Mouse (Mus musculus): Measurements from ENCODE around the gene Slc25a10. TPM values are rescaled to one million over a fixed set of nuclear protein-coding genes. Genes with fewer than 3 reads are reported as not detected.

The Slc25a10 gene
- polyA plus RNA-seq, 1 experiment: 35.8 TPM

DNA sequence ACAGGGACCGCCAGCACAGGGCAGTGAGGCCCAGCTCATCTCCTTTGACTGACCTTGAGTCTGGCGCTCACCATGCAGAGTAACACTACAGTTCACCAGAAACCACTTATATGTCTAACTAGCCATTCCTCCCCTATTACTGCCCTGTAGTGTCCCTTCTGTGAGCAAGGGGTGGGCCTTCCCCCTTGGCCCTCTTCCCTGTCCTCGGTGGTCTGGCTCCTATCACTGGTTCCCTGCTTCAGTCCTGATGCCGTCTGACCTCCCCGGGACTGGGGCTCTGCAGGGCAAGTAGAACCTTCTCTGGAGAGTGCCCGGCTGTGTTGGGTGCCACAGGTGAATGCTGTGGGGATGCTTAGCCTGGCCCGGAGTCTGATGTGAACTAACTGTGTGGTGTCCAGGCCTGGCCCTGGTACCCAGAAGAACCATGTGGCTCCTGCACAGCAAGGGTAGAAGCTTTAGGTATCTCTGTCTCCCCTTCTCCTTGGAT is 8.1 kb upstream of the Slc25a10 start:
- no peak for DNase-seq (ENCODE audit: extremely low spot score in 1 of 2, low spot score in 1 of 2)

DNA sequence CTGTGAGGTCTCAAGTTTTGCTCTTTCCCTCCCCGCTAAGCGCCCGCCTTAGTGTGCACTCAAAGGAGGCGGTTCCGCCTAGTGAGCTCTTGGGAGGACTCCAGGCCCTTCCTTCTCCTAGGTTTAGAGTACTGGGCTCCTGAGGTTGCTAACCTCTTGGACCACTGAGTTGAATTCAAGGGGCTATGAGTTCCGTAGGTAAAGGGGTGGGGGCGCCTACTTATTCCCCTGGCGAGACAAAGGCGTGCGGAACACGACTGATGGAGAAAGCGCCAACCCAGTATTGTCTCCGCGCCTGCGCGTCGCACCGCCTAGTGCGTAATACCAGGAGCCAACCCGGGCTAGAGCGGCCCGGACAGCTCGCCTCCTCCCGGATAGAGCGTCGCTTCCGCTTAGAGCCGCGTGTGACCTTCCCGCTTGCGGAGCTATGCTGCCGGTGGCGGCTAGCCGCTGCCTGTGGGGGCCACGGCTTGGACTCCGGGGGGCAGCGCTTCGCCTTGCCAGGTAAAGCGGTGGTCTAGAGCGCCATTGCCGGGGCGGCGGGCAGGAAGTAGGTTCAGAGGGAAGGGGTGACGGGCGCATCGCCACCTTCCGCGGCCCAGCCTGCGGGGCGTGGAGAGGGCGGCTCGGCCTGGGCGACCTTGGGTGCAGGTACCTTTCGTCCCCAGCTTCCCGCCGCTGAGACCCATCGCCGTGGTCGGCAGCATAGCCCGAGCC is 7.2 kb upstream of the Slc25a10 start, which contains the start of gene Mrpl12:
Gene Mrpl12, plus strand, starts transcription at position 349 of the 717 bp plus-strand sequence.
- DNase-seq (ENCODE audit: extremely low spot score in 1 of 2, low spot score in 1 of 2): peak; percentile 77 to 92

DNA sequence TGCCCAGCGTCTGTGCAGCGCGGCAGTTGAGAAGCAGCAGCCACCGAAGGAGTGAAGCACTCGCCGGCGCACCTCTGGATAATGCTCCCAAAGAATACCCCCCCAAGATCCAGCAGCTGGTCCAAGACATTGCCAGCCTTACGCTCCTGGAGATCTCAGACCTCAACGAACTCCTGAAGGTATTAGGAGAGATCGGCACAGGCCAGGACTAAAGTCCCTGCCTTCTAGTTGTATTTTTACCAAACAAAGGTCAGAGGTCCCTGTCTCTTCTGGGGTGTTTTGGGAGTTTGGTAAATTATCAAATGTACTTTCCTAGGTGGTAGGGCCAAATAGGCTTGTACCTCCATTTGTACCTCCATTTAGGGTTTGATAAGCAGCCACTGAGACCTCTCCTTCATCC is 6.4 kb upstream of the Slc25a10 start:
- no peak for DNase-seq (ENCODE audit: extremely low spot score in 1 of 2, low spot score in 1 of 2)

DNA sequence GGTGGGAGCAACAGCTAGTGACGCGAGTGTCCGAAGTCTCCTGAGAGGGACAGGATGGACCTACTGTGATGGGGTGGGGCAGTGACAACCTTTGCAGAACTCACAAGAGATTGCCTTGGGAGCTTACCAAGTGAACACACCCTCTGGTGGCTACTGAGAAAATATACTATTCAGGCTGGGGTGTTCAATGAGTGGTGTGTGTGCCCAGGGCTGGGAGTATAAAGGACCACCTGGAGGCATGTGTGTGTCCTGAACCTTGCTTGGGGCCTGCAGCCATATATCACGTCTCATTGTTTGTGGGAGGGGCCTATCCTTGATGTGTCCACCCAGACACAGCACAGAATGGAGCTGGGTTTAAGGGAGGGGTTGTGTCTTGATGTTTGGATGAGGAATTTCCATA is 3.1 kb upstream of the Slc25a10 start:
- no peak for DNase-seq (ENCODE audit: extremely low spot score in 1 of 2, low spot score in 1 of 2)

DNA sequence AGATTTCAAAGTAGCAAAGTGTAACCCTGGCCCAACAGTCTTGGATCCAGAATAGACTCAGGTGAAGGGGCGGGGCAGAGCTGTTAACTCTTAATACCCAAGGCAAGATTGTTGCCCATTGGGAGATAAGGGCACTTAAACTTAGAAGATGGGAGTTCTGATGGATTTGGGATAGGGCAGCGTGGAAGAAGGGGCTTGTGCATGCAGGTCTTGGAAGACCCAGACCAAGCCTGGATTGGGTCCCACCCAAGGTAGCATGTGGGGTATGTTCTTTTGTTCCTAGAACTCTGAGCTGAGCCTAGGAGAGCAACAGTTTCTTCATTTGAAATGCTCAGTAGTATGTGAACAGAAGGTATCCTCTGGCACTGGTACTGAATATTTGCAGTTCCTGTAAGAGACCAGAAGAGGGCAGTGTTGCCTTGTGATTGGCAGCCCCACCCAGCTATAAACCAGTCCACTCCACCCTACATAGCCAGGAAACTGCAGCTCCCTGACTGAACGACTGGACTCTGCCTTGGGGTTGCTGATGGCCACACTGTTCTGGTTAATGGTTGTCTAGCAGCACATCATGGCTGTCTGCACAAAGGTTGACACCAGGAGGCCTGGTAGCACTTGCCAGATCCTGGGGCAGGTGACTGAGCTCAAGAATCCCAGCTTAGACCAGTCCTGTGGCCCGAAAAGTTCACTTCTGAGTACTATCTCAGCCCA is 2.4 kb upstream of the Slc25a10 start:
- DNase-seq (ENCODE audit: extremely low spot score in 1 of 2, low spot score in 1 of 2): peak in 1 of 2 experiments; percentile 86

DNA sequence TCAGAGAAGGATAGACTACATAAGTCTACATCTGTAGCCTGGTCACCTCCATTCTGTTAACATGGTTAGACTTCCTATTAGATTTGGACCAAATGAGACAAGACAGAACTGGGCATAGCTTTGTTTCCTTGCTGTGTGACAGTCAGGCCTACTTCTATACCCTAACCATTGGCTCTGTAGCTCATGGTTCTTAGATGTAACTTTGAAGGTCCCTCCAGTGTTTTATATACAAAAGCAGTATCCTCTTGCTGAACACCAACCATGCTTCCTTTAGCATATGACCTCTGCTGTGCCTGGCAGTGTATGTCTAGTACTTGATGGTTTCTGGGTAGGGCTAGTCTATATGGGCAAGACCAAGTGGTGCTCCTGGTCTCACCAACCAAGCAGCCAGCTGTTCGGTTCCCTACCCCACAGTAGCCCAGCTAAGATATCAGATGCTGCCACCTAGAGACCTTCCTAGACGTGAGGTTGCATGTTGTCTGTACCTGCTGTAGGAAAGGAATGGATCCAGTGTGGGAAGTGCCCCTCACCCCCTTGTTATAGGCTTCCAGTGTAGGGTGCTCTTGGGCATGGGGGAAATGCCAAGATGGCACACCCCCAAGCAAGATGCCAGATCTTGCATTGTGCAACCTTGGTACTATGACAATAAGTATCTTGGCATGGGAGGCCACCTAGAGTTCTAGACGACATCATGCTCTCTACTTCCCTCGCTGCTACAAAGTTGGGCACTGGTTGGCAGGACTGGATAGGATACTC is 1.2 kb upstream of the Slc25a10 start:
- no peak for DNase-seq (ENCODE audit: extremely low spot score in 1 of 2, low spot score in 1 of 2)

DNA sequence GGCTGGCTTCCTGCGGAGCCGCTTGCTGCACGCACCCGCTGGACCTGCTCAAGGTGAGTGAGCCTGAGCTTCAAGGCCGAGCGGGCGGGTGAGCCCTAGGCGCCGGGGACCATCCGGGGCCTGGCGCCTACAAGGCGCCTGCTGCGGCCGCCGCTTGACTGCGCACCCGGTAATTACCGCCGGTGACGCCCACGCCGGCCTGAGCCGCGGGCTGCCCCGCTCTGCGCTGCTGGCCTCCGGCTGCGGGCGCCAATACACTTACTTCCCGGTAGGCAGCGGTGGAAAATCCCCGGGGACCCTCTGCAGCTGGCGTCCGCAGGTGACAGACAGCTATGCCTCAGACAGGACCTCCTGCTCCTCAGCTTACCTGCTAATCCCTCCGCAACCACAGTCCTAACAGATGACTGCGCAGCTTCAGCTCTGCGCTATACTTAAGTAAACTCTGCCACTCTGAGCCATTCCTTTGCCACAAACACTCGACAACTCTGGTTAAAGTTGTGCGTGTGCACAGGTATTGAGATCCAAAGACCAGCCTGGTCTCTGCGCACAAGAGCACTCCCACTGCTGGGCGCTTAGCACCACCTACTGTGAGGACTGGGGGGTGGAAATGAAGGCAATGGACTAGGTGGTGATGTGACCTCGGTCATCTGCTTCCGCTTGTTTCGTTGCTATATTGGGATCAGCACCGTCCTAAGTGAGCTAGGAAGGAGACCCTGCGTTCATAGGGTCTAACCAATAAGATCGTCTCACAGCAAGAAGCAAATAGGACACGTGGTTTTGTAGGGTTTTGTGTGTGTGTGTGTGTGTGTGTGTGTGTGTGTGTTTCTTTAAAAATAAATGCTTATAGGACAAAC is 611 bp downstream of the Slc25a10 start:
- DNase-seq (ENCODE audit: extremely low spot score in 1 of 2, low spot score in 1 of 2): peak in 1 of 2 experiments; percentile 19

DNA sequence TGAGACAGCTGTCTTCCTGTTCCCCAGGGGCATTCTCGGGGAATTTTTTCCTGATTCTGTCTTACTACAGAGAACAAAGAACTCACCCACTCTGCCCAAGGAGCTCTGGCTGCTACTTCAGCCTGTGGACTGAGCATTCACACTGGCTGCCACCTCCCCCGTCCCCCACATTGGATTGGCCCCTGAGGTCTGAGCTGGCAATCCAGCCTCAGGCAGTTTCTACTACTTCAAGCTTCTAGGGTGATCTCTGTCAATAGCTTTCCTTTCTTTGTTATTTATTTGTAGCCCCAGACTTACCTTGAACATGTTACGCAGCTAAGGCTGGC is 1.2 kb downstream of the Slc25a10 start:
- no peak for DNase-seq (ENCODE audit: extremely low spot score in 1 of 2, low spot score in 1 of 2)

DNA sequence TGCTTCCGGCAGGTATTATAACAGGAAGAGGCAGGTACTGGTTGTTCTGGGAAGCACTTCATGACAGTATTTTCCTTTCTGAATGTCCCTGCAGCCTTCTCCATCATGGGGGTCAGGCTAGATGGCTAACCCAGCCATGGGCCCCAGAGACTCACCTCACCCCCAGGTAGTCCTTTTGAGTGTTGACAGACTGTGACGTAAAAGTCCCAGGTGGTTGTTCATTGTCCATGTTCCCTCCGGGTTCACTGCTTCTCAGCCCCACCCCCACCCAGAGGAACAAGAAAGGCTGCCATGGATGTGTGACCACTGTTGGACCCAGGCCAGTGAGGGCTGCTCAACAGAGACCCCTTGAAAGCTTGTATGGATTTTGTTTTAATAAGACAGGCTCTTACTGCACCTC is 1.7 kb downstream of the Slc25a10 start:
- DNase-seq (ENCODE audit: extremely low spot score in 1 of 2, low spot score in 1 of 2): no peak

DNA sequence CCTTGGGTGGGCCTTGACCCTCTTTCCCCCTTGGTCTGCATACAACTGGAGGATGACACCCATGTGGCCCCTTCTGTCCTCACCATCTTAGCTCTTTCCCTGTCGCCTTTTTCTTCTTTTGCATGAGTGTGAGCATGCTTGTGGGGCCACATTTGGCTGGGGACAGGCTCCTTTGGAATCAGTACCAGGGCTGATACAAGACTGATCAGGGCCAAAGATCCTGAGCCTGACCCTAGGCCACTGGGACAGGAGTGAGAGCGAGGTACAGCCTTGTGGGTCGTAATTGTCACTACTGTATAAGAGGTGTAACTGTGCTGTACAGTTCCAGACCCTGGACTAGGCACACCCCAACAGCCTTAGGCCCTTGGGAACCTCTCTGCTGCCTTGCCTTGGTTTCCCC is 2.3 kb downstream of the Slc25a10 start:
- DNase-seq (ENCODE audit: extremely low spot score in 1 of 2, low spot score in 1 of 2): no peak

DNA sequence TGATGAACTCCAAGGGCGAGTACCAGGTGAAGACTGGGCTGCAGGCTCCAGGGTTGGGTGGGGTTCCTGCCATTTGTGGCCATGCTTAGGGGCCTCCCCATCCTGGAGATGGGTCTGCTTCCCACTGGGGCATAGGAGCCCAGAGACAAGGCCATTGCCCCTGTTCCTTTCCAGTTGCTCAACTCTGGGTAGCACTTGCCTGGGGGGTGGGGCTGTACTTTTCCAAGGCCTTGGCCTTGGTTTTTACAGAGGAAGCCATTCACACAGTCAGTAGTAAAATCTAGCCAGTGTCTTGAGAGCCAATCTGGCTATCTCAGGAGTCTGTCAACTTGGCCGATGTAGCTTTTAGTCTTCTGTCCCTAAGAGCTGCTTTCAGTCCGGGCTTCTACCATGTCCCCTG is 5.8 kb downstream of the Slc25a10 start:
- DNase-seq (ENCODE audit: extremely low spot score in 1 of 2, low spot score in 1 of 2): no peak

DNA sequence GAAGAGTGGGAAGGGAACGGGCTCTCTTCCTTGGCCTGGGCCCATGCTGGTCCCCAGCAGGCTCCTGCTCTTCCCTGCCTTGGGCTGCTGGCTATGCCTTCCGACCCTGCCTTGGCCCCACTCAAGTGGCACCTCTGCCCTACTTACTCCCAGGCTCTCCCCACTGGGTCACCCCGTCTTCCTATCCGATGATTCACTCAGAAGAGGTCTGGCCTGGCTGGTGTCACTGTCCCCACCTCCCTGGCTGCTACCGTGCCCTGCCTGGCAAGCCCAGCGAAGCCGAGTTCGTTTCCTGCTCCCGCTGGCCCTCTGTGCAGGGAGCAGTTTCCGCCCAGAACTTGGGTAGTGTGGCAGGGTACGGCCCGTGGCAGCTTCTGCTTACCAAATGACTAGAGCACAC is 6.6 kb downstream of the Slc25a10 start:
- DNase-seq (ENCODE audit: extremely low spot score in 1 of 2, low spot score in 1 of 2): no peak

DNA sequence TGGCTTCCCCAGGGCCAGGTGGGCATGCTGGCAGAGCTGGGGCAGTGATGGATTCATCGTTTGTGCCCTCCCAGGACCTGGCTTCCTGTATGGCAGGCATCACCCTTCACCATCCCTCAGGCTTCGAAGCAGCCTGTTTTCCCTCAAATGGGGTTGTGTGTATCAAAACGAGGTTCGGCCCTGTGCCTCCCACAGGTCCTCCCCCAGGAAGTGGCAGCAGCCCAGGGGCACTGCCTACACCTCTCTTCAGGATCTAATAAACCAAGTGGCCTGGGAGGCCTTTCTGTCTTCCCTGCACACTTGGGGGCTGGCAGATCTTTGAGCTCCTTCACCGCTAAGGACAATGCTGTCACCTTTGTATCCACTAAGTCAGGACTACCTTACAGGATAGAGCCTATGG is 7.3 kb downstream of the Slc25a10 start:
- no peak for DNase-seq (ENCODE audit: extremely low spot score in 1 of 2, low spot score in 1 of 2)

DNA sequence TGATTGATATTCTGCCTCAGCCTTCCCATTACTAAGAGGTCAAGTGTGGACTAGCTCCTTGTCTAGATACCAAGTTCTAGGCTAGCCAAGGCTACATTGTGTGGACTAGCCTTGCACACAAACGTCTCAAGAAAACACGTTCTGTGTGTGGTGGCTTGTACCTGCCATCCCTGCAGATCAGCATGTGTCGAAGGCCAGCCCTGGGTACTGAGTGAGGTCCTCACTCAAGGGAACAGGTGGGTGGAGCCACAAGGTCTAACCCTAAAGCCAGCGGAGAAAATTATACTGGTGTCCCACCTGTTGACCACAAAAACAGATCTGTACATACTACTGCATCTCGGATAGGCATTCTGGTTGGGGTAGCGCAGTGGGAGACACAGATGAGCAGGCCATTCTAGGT is 8.3 kb downstream of the Slc25a10 start:
- DNase-seq (ENCODE audit: extremely low spot score in 1 of 2, low spot score in 1 of 2): no peak

DNA sequence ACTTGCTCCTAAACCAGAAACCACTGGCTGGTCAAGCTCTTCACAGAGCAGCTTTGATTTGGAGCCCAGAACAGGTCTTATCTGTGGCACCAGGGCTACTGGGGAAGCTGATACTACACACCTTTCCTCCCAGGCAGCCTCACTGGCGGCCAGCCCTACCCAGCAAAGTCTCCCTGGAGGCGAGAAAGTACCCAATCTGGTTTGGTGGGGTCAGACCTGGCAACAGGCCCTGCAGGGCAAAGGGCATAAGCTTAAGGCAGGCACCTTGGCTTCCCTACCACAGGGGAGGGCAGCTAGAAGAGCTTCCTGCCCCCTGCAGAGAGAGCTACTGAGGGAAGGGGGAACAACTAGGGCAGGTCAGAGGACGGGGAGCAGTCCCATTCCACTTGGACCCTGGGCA is 8.7 kb downstream of the Slc25a10 start:
- DNase-seq (ENCODE audit: extremely low spot score in 1 of 2, low spot score in 1 of 2): no peak

DNA sequence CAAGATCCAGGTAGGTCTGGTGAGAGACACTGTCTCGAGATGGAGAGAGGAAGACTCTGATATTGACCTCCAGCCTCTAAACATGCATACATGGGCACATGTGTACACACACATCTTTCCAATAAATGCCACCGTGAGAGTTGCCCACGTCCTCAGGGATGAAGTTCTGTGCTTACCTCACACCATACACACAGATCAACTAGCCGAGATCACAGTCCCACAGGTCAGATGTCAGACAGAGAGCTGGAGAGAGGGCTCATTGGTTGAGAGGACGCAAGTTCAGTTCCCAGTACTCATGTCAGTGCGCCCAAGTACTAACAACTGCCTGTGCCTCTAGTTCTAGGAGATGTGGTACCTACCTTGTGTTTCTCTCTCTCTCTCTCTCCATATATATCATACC is 9.4 kb downstream of the Slc25a10 start:
- no peak for DNase-seq (ENCODE audit: extremely low spot score in 1 of 2, low spot score in 1 of 2)

DNA sequence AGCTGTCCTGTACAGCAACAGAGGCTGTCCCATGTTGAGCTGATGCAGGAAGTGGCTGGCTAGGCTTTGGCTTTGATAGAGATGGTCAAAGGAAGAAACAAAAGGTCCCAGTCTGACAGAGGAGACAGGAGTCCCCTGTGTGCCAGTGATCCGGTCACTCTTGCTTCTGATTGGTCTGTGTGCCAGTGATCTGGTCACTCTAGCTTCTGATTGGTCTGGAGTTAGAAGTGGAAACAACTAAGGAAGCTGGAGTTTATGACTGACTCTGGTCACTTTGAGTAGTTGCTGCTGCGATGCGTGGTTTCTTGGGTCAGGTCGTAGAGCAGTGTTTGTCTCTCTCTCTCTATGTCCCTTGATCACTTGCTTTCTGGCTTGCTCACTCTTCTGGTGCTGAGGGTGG is 10.1 kb downstream of the Slc25a10 start:
- DNase-seq (ENCODE audit: extremely low spot score in 1 of 2, low spot score in 1 of 2): no peak

DNA sequence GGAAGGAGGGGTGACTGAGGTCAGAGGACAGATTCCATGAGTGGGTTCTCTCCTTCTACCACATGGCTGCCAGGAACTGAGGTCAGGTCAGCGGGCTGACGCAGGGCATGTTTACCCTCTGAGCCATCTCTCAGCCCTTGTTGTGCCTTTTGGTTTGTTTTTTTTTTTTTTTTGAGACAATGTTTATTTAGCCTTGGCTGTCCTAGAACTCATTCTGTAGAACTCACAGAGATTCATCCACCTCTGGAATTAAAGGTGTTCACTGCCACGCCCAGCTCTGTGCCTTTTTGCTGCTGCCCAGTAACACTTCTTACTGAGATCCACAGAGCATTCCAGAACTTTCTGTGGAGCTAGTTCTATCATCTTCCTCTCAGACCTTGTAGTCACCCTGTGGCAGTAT is 14.0 kb downstream of the Slc25a10 start:
- no peak for DNase-seq (ENCODE audit: extremely low spot score in 1 of 2, low spot score in 1 of 2)

DNA sequence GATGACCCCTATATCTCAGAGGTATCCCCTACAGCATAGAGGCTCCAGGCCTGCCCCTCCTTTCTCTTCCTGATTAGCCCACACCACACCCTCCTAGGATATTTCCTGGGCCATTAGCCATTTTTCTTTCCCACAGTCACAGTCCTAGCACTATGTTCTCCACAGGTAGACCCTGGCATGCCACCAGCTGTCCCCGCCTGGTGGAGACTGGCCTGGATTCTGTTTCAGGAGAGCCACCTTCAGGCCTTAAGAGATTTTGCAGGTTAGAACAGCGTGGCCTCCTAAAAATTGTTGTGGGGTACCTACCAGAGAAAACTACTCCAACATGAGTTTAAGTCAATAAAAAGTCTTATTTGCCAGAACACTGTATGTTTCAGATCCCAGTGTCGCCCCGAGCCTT is 15.3 kb downstream of the Slc25a10 start:
- DNase-seq (ENCODE audit: extremely low spot score in 1 of 2, low spot score in 1 of 2): no peak

DNA sequence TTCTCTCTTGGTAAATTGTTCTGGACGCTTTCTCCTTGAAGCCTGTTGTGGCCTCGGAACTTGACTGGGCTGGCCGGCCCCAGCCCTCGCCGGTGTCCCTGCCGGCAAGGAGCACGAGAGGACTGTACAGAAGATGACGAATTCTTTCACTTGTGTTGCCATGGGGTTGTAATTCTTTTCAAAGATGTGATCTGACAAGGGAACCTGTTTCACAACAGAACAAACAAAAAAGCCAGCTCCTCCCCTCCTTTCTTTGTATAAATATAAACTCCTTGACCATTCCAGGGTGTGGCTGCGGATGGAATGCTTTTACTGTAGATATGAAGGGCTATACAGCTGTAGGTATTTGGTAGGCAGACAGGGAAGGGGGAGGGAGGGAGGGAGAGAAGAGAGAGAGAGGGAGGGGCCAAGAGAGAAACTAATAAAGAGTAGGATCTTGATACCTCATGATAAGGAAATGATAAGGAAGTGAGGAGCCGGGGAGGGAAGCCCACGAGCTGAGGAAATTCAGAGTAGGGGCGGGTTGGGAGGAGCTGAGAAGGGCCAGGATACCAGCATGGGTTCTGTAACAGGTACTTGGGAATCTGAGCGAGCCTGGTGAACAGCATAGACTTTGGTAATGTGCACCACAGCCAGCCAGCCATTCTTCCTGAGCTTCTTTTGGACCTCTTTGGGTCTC is 16.1 kb downstream of the Slc25a10 start:
- DNase-seq (ENCODE audit: extremely low spot score in 1 of 2, low spot score in 1 of 2): no peak
